Mouse (Mus musculus): Measurements from ENCODE around the gene S100a1.

Gene S100a1

GRCm38 (mm10) chr3:90465686-90466310 is 48.4 kb downstream of the S100a1 start, which contains the start of gene Npr1:
Npr1 (minus strand) TSS chr3:90465866.
- in situ Hi-C loops (cut with MboI), result no loop called here

GRCm38 (mm10) chr3:90465081-90465685 is 49.0 kb downstream of the S100a1 start:
- in situ Hi-C loops (cut with MboI), result no loop called here

GRCm38 (mm10) chr3:90464552-90465080 is 49.6 kb downstream of the S100a1 start:
- in situ Hi-C loops (cut with MboI), result no loop called here

- in situ Hi-C loops (cut with MboI), result no loop called here
These were observed 51.6 kb downstream of the S100a1 start for GRCm38 (mm10) chr3:90462579-90462978.

- in situ Hi-C loops (cut with MboI), result no loop called here
These were observed 52.3 kb downstream of the S100a1 start for GRCm38 (mm10) chr3:90461935-90462334.

All from mature B cell (primary cell).